Mouse (Mus musculus) gastrocnemius, adult 18-20 months (tissue): ENCODE data around the gene Tcf15. TPM values are rescaled to one million over a fixed set of nuclear protein-coding genes. Genes with fewer than 3 reads are reported as not detected.

ENCODE experiments used
- DNase-seq: peaks from one replicate; pipeline ENCODE4 v3.0.0; 2021; ENCODE audit warnings: low spot score
- total RNA-seq, 2 experiments: library from RNA; stranded (reverse); gene quantifications; 2 replicates each; pipeline ENCODE4 v1.2.3; 2021

Gene Tcf15
- total RNA-seq, 2 experiments from 2014 or later: 5.5 to 13.9 TPM

DNA sequence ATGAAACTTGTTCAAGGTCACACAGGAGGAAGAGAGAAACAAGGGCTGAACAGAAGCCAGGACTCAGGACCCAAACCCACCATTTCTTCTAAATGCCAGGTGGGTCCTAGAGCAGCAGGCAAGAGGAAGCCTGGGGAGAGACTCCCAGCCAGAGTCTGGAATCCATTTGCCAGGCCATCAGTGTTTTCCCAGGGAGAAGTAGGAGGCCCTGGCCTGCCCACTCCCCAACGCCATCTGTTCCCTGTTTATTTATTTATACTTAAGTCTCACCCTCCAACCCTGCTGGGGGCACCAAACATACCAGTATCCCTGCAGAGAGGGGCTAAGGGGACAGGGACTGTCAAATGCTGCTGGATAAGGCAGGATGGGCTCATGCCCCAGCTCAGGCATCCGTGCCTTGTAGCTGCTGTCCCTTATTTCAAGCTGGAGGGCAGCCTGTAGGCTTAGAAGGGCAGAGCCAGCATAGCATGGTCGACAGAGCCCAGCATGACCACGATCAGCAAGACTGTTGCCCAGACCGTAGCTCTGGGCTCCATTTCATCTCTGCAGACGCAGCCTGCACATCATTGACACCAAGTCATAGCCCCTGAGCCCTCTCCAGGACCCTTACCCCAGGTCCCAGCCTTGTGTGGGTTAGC lies 24.0 kb upstream of the Tcf15 start:
- DNase-seq: no peak

DNA sequence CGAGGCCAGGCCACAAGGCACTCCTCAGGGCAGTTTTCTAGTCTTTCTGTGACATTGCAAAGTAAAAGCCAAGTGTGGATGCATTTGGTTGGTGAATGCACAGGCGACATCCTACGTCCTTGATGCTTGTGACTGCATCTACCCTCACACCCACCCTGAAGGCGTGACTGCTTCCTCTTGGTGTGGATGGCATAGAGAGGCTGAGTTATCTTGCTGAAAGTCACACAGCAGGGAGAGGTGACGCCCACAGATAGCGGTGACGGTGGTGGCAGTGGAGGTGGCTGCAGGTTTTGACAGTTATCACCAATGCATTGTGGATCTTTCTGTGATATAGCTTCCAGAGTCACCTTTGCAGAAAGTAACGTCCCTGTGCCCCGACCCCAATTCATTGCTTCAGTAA lies 20.5 kb upstream of the Tcf15 start:
- no peak for DNase-seq

GRCm38 (mm10) chr2:152128597-152128996 lies 14.8 kb upstream of the Tcf15 start:
- DNase-seq: no peak

GRCm38 (mm10) chr2:152129778-152130177 lies 13.6 kb upstream of the Tcf15 start:
- no peak for DNase-seq

- DNase-seq: no peak
These were observed 11.3 kb upstream of the Tcf15 start for GRCm38 (mm10) chr2:152132016-152132415.

GRCm38 (mm10) chr2:152132691-152133090 lies 10.7 kb upstream of the Tcf15 start:
- no peak for DNase-seq

DNA sequence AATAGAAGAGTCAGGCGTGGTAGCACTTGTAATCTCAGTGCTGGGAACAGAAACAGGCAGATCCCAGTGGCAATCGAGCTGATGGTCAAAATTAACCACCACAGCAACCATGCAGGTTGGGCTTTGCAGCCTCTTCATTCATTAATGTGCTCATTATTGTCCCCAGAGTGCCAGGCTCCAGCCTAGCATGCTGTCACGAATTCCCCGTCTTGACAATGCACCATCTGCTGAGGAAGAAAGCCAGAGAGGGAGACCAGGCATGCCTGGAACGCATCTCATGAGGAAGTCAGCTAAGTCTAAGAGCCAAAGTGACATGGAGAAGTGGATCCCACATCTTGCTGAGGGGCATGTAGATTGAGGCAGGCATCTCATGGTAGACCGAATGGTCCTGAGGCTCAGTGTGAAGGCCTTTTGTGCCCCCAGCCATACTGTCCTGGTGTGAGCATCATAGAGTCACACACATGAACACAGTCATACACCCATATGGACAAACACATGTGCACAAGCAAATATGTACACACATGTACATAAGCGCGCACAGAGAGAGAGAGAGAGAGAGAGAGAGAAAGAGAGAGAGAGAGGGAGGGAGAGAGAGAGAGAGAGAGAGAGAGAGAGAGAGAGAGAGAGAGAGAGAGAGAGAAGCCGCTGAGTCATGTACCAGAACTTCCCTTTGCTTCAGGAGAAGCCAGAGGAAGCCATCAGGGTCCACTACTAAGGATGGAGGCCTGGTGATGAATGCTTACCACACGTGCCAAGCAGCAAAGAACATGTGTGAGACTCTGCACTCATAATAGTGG lies 4.0 kb upstream of the Tcf15 start:
- no peak for DNase-seq

- DNase-seq: no peak
These were observed 2.4 kb upstream of the Tcf15 start for GRCm38 (mm10) chr2:152140941-152141340.

- no peak for DNase-seq
These were observed 1.9 kb upstream of the Tcf15 start for GRCm38 (mm10) chr2:152141491-152141890.

DNA sequence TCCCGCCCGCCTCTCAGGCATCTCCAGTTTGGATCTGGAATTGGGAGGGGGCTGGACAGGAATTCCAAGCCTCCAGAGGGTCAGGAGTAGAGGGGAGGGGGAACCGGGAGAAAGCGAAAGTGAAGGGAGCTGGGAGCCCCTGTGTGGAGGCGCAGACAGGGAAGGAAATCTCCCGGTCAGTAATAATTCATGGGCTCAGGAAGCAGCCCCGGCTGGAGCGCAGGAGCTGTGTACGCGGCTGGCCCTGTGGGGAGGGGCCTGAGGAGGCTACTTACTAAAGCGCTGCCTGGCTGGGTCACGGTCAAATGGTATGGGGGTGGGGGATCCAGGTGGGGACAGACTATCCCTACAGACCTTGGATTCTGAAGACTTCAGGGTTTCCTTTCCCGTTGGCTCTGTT lies 1.3 kb upstream of the Tcf15 start:
- DNase-seq: no peak

DNA sequence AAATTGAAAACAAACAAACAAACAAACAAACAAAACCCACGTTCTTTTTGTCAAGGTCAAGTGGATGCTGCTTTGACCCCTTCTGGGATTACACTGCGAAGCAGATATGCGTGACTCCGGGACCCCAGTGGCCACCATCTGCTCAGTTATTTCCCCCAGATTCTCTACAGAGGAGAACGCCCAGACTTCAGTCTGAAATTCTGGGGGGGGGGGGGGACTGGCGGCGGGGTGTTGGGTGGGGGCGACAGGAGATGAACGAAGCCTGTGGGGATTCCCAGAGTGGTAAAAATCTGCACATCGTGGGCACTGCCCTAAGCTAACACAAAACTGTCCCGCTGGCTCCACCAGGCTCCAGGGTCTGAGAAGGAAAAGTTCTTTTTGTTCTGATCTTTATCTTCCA lies 790 bp upstream of the Tcf15 start:
- no peak for DNase-seq

- no peak for DNase-seq
These were observed 743 bp downstream of the Tcf15 start for GRCm38 (mm10) chr2:152144158-152144450.

DNA sequence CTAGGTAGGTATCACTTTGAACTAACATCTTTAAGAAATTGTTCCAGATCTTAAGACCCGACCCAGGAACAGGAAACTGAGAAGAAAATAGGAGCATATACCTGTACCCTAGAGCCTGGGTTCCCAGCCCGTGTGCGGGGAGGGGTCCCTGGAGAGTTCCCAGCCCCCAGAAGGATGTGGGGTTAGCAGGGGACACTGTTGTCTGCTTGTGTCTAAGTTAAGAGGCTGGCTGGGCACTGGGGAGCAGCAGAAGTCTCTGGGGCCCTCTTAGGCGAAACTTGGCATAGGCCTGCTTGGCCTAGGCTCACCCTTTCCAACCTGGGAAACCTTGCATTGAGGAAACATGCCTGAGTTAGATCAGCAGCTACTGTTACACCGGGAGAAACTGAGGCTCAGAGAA lies 1.1 kb downstream of the Tcf15 start:
- no peak for DNase-seq

GRCm38 (mm10) chr2:152145711-152146110 lies 2.4 kb downstream of the Tcf15 start:
- DNase-seq: no peak

DNA sequence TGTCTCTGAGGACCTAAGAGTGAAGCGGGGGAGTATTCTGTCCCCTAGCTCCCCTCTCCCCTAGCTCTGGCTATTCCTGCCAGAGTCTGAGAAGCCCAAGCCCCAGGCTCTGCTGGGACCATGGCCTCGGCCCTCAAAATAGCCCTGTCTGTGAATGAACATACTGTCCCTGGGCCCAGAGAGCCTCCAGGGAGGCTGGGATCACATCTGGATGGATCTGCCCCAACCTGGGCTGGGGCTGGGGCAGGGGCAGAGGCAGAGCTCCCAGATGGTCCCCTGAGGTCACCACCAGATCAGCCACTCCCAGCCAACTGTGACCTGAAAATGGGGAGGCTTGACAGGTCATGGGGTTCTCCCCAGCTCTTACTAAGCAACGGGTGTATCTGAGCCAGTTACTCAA lies 3.7 kb downstream of the Tcf15 start:
- peak; percentile 61 for DNase-seq

GRCm38 (mm10) chr2:152148675-152149074 lies 5.3 kb downstream of the Tcf15 start:
- DNase-seq: no peak

DNA sequence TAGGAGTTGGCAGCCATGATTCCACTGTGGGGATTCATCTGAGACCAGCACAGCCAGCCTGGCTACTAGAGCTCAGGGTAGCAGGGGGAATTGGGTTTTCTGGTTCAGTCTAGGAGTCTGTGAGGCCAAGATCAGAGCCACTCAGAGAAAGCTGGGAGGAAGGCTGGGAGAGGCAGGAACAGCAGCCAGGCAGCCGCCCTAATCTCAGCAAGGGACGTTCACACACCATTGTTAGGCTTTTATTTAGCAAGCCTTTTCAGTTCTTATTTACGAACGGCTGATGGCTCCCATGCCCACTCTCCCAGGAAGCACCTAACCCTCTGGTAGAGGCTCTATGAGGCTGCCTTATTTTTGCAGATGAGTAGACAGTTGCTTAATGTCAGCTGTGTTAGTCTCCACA lies 6.5 kb downstream of the Tcf15 start:
- no peak for DNase-seq

GRCm38 (mm10) chr2:152150373-152150772 lies 7.0 kb downstream of the Tcf15 start:
- DNase-seq: no peak

GRCm38 (mm10) chr2:152153361-152153760 lies 10.0 kb downstream of the Tcf15 start:
- no peak for DNase-seq

DNA sequence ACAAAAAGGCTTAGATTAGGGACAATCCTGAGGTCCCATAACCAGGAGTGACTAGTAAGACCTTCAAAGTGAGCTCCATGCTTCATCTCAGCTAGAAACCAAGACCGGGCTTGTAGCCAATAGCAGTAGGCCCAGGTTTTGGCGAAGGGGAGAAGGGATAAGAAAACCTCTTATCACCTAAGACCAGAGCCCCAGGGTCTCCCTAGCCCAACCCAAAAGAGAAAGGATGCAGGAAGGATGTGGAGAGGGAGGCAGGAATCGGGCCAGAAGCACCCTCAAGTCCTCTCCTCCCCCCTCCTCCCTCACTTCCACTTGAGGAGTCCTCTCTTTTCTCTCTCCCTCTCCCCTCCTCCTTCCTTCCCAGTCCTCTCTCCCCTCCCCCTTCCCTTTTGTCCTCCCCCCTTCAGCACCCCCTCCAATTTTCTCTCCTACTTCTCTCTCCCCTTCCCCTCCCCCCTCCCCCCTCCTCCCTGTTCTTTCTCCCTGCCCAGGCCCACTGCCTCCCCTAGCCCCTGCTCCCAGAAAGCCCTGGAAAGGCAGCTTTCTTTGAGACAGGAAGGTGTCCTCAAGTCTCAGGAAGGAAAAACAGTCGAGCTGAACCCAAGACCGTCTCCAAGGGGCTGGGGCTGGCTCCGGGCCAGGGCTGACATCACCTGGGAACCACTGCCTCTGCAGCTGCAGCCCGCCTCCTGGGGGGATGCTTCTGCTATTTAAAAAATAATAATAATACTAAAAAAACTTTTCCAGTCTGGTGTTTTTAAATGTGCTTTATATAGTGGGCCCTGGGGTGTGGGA lies 12.2 kb downstream of the Tcf15 start:
- peak; percentile 62 for DNase-seq

DNA sequence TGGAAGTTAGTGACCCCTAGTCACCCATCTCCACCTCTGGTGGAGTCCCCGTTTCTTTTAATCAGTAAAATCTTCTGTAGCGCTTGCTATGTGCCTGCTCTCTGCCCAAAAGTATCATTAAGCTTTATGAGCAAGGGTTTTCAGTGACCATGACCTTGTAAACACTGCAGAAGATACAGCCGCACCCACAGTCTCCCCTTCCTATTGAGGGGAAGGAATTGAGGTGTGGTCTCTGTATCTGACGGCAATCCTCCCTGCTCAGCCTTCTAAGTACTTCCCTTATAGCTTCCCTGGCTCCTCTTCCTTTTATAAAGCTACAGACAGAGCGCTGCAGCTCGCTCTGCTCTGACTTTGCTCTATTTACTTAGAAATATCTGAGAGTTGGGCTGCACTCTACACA lies 13.1 kb downstream of the Tcf15 start:
- DNase-seq: no peak

- no peak for DNase-seq
These were observed 16.1 kb downstream of the Tcf15 start for GRCm38 (mm10) chr2:152159487-152159886.

DNA sequence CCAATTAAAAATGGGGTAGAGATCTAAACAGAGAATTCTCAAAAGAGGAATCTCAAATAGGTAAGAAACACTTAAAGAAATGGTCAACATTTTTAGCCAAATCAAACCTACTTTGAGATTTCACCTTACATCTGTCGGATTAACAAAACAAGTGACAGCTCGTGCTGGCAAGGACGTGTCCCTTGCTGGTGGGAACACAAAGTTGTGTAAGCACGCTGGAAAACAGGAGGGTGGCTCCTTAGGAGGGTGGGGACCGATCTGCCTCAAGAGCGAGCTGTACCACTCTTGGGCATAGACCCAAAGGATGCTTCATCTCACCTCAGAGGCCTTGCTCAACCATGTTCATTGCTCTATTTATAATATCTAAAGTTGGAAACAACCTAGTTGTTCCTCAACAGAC lies 22.9 kb downstream of the Tcf15 start:
- DNase-seq: no peak
